Mouse (Mus musculus) embryonic fibroblast, embryonic 13.5 days (primary cell): Measurements from ENCODE around the gene Cypt12. TPM values are rescaled to one million over a fixed set of nuclear protein-coding genes. Genes with fewer than 3 reads are reported as not detected.

ENCODE experiments used
- H3K27ac ChIP-seq: 2 replicates; pipeline ENCODE4 v1.5.1; 2012; ENCODE audit warnings: low read length, control low read depth, inconsistent platforms; ENCODE audit not compliant: insufficient read depth
- H3K4me1 ChIP-seq: 2 replicates; pipeline ENCODE4 v1.6.1; 2011; ENCODE audit warnings: low read length; ENCODE audit not compliant: control insufficient read depth, insufficient read depth
- H3K4me3 ChIP-seq: 2 replicates; pipeline ENCODE4 v1.5.1; 2011; ENCODE audit warnings: mild to moderate bottlenecking, control low read depth, low read length; ENCODE audit not compliant: insufficient read depth
- CTCF ChIP-seq: IDR thresholded peaks from 2 replicates; pipeline ENCODE4 v1.5.1; 2011; ENCODE audit warnings: mild to moderate bottlenecking, control low read depth, low read length, moderate library complexity, borderline replicate concordance; ENCODE audit not compliant: insufficient read depth
- POLR2A ChIP-seq: IDR thresholded peaks from 2 replicates; pipeline ENCODE4 v1.6.1; 2011; ENCODE audit warnings: low read depth, mild to moderate bottlenecking, control low read depth, low read length, moderate library complexity
- polyA plus RNA-seq: library from polyadenylated mRNA; stranded (reverse); fragments of >200 nt; gene quantifications from 2 replicates; pipeline ENCODE4 v1.2.4, GENCODE M21; 2011; ENCODE audit warnings: low read depth; ENCODE audit not compliant: missing spikeins, insufficient read length

Cypt12 gene
- polyA plus RNA-seq, result not detected in 2 replicates

DNA sequence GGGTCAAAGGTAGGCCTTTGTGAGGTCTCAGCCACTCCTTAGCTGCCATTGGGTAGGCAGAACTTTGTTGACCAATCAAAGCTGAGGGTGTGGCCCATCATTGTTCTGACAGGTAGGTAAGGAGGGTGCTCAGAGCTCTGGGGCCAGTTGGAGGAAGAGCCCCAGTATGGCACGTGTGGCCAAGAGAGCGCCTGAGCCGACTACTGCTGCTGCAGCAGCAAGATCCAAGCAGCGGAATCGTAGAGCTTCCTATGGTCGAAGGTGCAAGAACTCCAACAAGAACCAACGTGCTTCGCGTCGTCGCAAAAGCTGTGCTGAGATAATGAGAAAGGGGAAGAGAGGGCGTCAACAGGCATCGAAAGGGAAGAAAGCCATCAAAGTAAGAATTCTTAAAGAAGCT is at the start of gene Cypt12:
Gene Cypt12, plus strand, starts transcription at position 112 of the 400 bp plus-strand sequence.
- Histone ChIP-seq H3K27ac (no peak within 1 kb of the TSS), H3K4me1 (no peaks in the 10 kb centered on the region), H3K4me3 (no peak within 1 kb of the TSS)
- TF ChIP-seq CTCF (no peak), POLR2A (no peak)

DNA sequence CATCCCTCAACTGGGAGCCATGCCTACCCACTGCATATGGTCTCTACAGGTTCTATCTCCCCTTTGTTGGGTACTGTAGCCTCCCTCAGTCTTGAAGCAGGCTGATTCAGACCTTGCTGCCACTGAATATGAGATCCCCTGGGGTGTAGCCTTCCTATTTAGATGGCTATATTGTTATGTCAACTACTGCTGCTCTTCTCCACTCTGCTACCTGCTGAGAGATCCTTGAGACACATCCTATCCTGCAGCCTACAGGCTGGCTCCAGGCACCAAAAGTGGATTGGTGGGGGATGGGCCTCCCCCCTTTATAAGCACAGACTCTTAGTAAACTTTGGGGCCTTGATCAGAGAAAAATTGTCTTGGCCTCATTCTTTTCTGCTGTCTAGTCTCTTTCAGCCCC is 34.4 kb upstream of the Cypt12 start:
- H3K27ac ChIP-seq, result no peak overlapping the region
- TF ChIP-seq POLR2A (no peak), CTCF (no peak)

GRCm38 (mm10) chr3:17940206-17940605 is 8.0 kb upstream of the Cypt12 start:
- Histone ChIP-seq H3K27ac (no peak overlapping the region), H3K4me1 (no peaks in the 10 kb centered on the region), H3K4me3 (no peak overlapping the region)
- TF ChIP-seq POLR2A (no peak), CTCF (no peak)

More for the DNA sequence above, 34.4 kb upstream of the Cypt12 start:
- H3K4me3 ChIP-seq, result no peak overlapping the region
- no peaks in the 10 kb centered on the region for H3K4me1 ChIP-seq
